Mouse (Mus musculus) layer of hippocampus, postnatal 25 days (tissue): ENCODE measurements around the gene Bach2. TPM values are rescaled to one million over a fixed set of nuclear protein-coding genes. Genes with fewer than 3 reads are reported as not detected.

ENCODE experiments used
- DNase-seq, 2 experiments: peaks; one replicate each; pipeline ENCODE4 v3.0.0; 2022; ENCODE audit warnings: mixed read lengths in 2 of 2, low spot score in 1 of 2; ENCODE audit errors: extremely low spot score in 1 of 2
- total RNA-seq, 2 experiments: library from RNA; stranded (reverse); gene quantifications; 2 replicates each; pipeline ENCODE4 v1.2.3; 2021

The Bach2 gene
- total RNA-seq, 2 experiments from 2014 or later = 9.8 to 17.5 TPM

- no peak for DNase-seq
Observed at GRCm38 (mm10) chr4:32414959-32415358, 176.4 kb downstream of the Bach2 start.

- DNase-seq = no peak
Observed at GRCm38 (mm10) chr4:32417939-32418338, 179.3 kb downstream of the Bach2 start.

GRCm38 (mm10) chr4:32421570-32421969 is 183.0 kb downstream of the Bach2 start:
- no peak for DNase-seq

GRCm38 (mm10) chr4:32422427-32422826 is 183.8 kb downstream of the Bach2 start:
- no peak for DNase-seq

GRCm38 (mm10) chr4:32423667-32424066 is 185.1 kb downstream of the Bach2 start:
- DNase-seq = no peak

- DNase-seq = no peak
Observed at GRCm38 (mm10) chr4:32424434-32424833, 185.8 kb downstream of the Bach2 start.

GRCm38 (mm10) chr4:32425060-32425459 is 186.5 kb downstream of the Bach2 start:
- DNase-seq = no peak

- no peak for DNase-seq
Observed at GRCm38 (mm10) chr4:32425641-32426040, 187.0 kb downstream of the Bach2 start.

- no peak for DNase-seq
Observed at GRCm38 (mm10) chr4:32426779-32427577, 188.4 kb downstream of the Bach2 start.

- no peak for DNase-seq
Observed at GRCm38 (mm10) chr4:32428738-32429137, 190.1 kb downstream of the Bach2 start.

GRCm38 (mm10) chr4:32430136-32430535 is 191.5 kb downstream of the Bach2 start:
- no peak for DNase-seq

GRCm38 (mm10) chr4:32430981-32431380 is 192.4 kb downstream of the Bach2 start:
- no peak for DNase-seq

- DNase-seq = peak in 1 of 2 experiments; percentile 7
Observed at GRCm38 (mm10) chr4:32432271-32432781, 193.7 kb downstream of the Bach2 start.

- DNase-seq = peak in 1 of 2 experiments; percentile 4
Observed at GRCm38 (mm10) chr4:32432945-32433344, 194.3 kb downstream of the Bach2 start.

GRCm38 (mm10) chr4:32434612-32435011 is 196.0 kb downstream of the Bach2 start:
- DNase-seq = peak in 1 of 2 experiments; percentile 2

GRCm38 (mm10) chr4:32439974-32440739 is 201.6 kb downstream of the Bach2 start:
- DNase-seq = peak in 1 of 2 experiments; percentile 9

GRCm38 (mm10) chr4:32440740-32441072 is 202.1 kb downstream of the Bach2 start:
- no peak for DNase-seq

- DNase-seq = no peak
Observed at GRCm38 (mm10) chr4:32444671-32445196, 206.1 kb downstream of the Bach2 start.

- no peak for DNase-seq
Observed at GRCm38 (mm10) chr4:32447850-32448249, 209.2 kb downstream of the Bach2 start.

GRCm38 (mm10) chr4:32461986-32462385 is 223.4 kb downstream of the Bach2 start:
- DNase-seq = no peak

- no peak for DNase-seq
Observed at GRCm38 (mm10) chr4:32463065-32463464, 224.5 kb downstream of the Bach2 start.
